Mouse (Mus musculus) CH12.LX (cell line): ENCODE data around the gene Gdf3. TPM values are rescaled to one million over a fixed set of nuclear protein-coding genes. Genes with fewer than 3 reads are reported as not detected.

Experiments used
- DNase-seq: peaks from one replicate; pipeline ENCODE4 v3.0.0-alpha.2; 2013; ENCODE audit errors: extremely low read depth
- H3K27ac ChIP-seq: 2 replicates; pipeline ENCODE4 v1.5.1; 2012; ENCODE audit warnings: low read depth, mild to moderate bottlenecking, control low read depth, moderate library complexity; ENCODE audit not compliant: insufficient read depth
- H3K27me3 ChIP-seq: replicated peaks from 2 replicates; pipeline ENCODE3; 2012; ENCODE audit warnings: inconsistent platforms
- H3K36me3 ChIP-seq, 2 experiments: replicated peaks in 1 of 2; 2 replicates each; pipeline versions ENCODE3 to v1.6.1; 2012; ENCODE audit warnings: inconsistent platforms in 1 of 2, low read length in 1 of 2, mild to moderate bottlenecking in 1 of 2, mixed read lengths in 1 of 2, moderate library complexity in 1 of 2; ENCODE audit not compliant: control insufficient read depth in 1 of 2, insufficient read depth in 1 of 2
- H3K4me1 ChIP-seq, 2 experiments: 2 replicates each; pipeline ENCODE4 v1.6.1; 2012; ENCODE audit warnings: inconsistent platforms in 1 of 2, moderate library complexity in 1 of 2; ENCODE audit not compliant: insufficient read depth in 2 of 2, control insufficient read depth in 1 of 2
- H3K4me2 ChIP-seq: 2 replicates; pipeline ENCODE4 v1.6.1; 2012; ENCODE audit warnings: low read depth, mild to moderate bottlenecking, control low read depth; ENCODE audit not compliant: poor library complexity, insufficient read depth, severe bottlenecking
- H3K4me3 ChIP-seq, 3 experiments: fragments of 150-350 bp in 1 of 3; sonication (generic) in 1 of 3; replicated peaks in 1 of 3; 2 replicates each; pipeline versions ENCODE3 to v1.5.1; 2011 to 2012; ENCODE audit warnings: low read depth in 2 of 3, low read length in 2 of 3, mild to moderate bottlenecking in 2 of 3, moderate library complexity in 2 of 3, control low read depth in 1 of 3, improper control_type of control experiment in 1 of 3, inconsistent platforms in 1 of 3, mixed read lengths in 1 of 3; ENCODE audit not compliant: poor library complexity in 1 of 3
- H3K79me2 ChIP-seq: replicated peaks from 2 replicates; pipeline ENCODE4 v1.6.1; 2012; ENCODE audit warnings: mild to moderate bottlenecking, moderate library complexity; ENCODE audit not compliant: control insufficient read depth, poor library complexity, insufficient read depth, severe bottlenecking; ENCODE audit errors: extremely low read depth
- H3K9ac ChIP-seq: 2 replicates; pipeline ENCODE4 v1.6.1; 2012; ENCODE audit warnings: low read depth, mild to moderate bottlenecking, control low read depth, moderate library complexity; ENCODE audit not compliant: insufficient read depth
- H3K9me3 ChIP-seq: replicated peaks from 2 replicates; pipeline ENCODE3; 2012; ENCODE audit warnings: low read length, inconsistent platforms, mixed read lengths
- BHLHE40 ChIP-seq: IDR thresholded peaks from 2 replicates; pipeline ENCODE4 v1.6.1; 2011; ENCODE audit warnings: mild to moderate bottlenecking, low read depth, low read length, improper control_type of control experiment
- CTCF ChIP-seq, 2 experiments: IDR thresholded peaks in 1 of 2; conservative IDR thresholded peaks in 1 of 2; 2 replicates each; pipeline ENCODE4 v1.5.1; 2011 to 2012; ENCODE audit warnings: low read depth in 2 of 2, low read length in 2 of 2, improper control_type of control experiment in 1 of 2, inconsistent platforms in 1 of 2, mild to moderate bottlenecking in 1 of 2, moderate library complexity in 1 of 2
- RAD21 ChIP-seq: IDR thresholded peaks from 2 replicates; pipeline ENCODE4 v1.6.1; 2011; ENCODE audit warnings: low read depth, mild to moderate bottlenecking, low read length, improper control_type of control experiment, moderate library complexity
- RCOR1 ChIP-seq: conservative IDR thresholded peaks from 2 replicates; pipeline ENCODE4 v1.6.1; 2012; ENCODE audit warnings: low read depth, mild to moderate bottlenecking, inconsistent platforms, low read length, improper control_type of control experiment
- SMC3 ChIP-seq: IDR thresholded peaks from 2 replicates; pipeline ENCODE4 v1.6.1; 2011; ENCODE audit warnings: low read depth, low read length, improper control_type of control experiment
- ZNF384 ChIP-seq: IDR thresholded peaks from 2 replicates; pipeline ENCODE4 v1.6.1; 2012; ENCODE audit warnings: low read depth, low read length, improper control_type of control experiment, inconsistent platforms
- dilution Hi-C: fragments of 300-500 bp; cut with MboI; formaldehyde crosslinking; loops from 2 replicates; pipeline ENCODE4 v1.14.3; 2020; ENCODE audit warnings: low sequenced_read_pairs; ENCODE audit not compliant: extremely low pct_unique_long_range_greater_than_20kb, extremely low pct_ligation_motif_present
- in situ Hi-C: fragments of 300-500 bp; cut with MboI; formaldehyde crosslinking; loops from 3 replicates; pipeline ENCODE4 v1.14.3; 2019; ENCODE audit warnings: low sequenced_read_pairs, low pct_ligation_motif_present, low pct_unique_long_range_greater_than_20kb, mixed read lengths
- polyA plus RNA-seq: library from polyadenylated mRNA; unstranded; fragments of >175 nt; gene quantifications from 2 replicates; pipeline ENCODE4 v1.2.1, GENCODE M21; 2012; ENCODE audit warnings: low read depth; ENCODE audit not compliant: insufficient read length
- total RNA-seq, 2 experiments: library from RNA; depleted of rRNA; stranded (reverse); fragments of 300-350 nt in 1 of 2; fragments of >200 nt in 1 of 2; gene quantifications; 2 replicates each; pipeline ENCODE4 v1.2.3; 2012 to 2014

Gdf3 gene
- total and polyA plus RNA-seq, 3 experiments, result not detected

GRCm38 (mm10) chr6:122556959-122557561, 52.8 kb downstream of the Gdf3 start:
- TF ChIP-seq CTCF (conservative IDR thresholded peaks at IDR 0.05 in 1 of 2, IDR thresholded peaks at IDR 0.05 in 1 of 2; ENCODE audit: low read depth in 2 of 2, low read length in 2 of 2) (peak; percentile 72 to 77), ZNF384 (peak; percentile 94), RAD21 (peak; percentile 51), SMC3 (peak; percentile 60), RCOR1 (no peak), BHLHE40 (peak; percentile 63)
- H3K9ac ChIP-seq, result no peak overlapping the region
- in situ Hi-C loops, result no loop called here
- DNase-seq, result peak; percentile 83
- H3K27me3 ChIP-seq, result no peaks in the 10 kb centered on the region
- H3K4me2 ChIP-seq, result peak overlapping the region; percentile 72
- no peak overlapping the region for H3K27ac ChIP-seq
- H3K79me2 ChIP-seq, result no peaks in the 10 kb centered on the region
- peak overlapping the region; percentile 35 to 76 (median 63) for H3K4me3 ChIP-seq
- dilution Hi-C loops, result no loop called here
- H3K9me3 ChIP-seq, result no peaks in the 10 kb centered on the region
- peaks cover 12 to 58% of the 10 kb centered on the region in 2 experiments for H3K4me1 ChIP-seq
- peaks cover 0 to 37% of the 10 kb centered on the region in 2 experiments for H3K36me3 ChIP-seq

Other genes starting within 250 kb of the Gdf3 start
- gene Rimklb, start 111.3 kb downstream of the Gdf3 start, total RNA-seq (2012; rRNA removed), result not detected in 2 replicates
- gene Rimklb, start 111.3 kb downstream of the Gdf3 start, total RNA-seq (2014; rRNA removed), result not detected in 2 replicates
- not detected in 2 replicates for gene Rimklb, start 111.3 kb downstream of the Gdf3 start, polyA plus RNA-seq
- gene Mfap5, start 104.2 kb downstream of the Gdf3 start, total RNA-seq (2012; rRNA removed), result 0.13 and 0.42 TPM in 2 replicates
- 0.15 TPM in 1 of 2 replicates, not detected in the other for gene Mfap5, start 104.2 kb downstream of the Gdf3 start, total RNA-seq (2014; rRNA removed)
- 0.16 TPM in 1 of 2 replicates, not detected in the other for gene Mfap5, start 104.2 kb downstream of the Gdf3 start, polyA plus RNA-seq
- gene Aicda, start 56.3 kb downstream of the Gdf3 start, total RNA-seq (2012; rRNA removed), result 5.4 and 6.4 TPM in 2 replicates
- 41.1 TPM in 2 replicates for gene Aicda, start 56.3 kb downstream of the Gdf3 start, total RNA-seq (2014; rRNA removed)
- gene Aicda, start 56.3 kb downstream of the Gdf3 start, polyA plus RNA-seq, result 33.3 and 36.6 TPM in 2 replicates
- gene Apobec1, start 7.6 kb downstream of the Gdf3 start, total RNA-seq (2012; rRNA removed), result 32.2 and 39.6 TPM in 2 replicates
- gene Apobec1, start 7.6 kb downstream of the Gdf3 start, total RNA-seq (2014; rRNA removed), result 42.6 and 46.2 TPM in 2 replicates
- 34.4 and 41.9 TPM in 2 replicates for gene Apobec1, start 7.6 kb downstream of the Gdf3 start, polyA plus RNA-seq
- not detected in 2 replicates for gene Dppa3, start 16.3 kb upstream of the Gdf3 start, total RNA-seq (2012; rRNA removed)
- gene Dppa3, start 16.3 kb upstream of the Gdf3 start, total RNA-seq (2014; rRNA removed), result not detected in 2 replicates
- not detected in 2 replicates for gene Dppa3, start 16.3 kb upstream of the Gdf3 start, polyA plus RNA-seq
- not detected in 2 replicates for gene Nanog, start 97.4 kb upstream of the Gdf3 start, total RNA-seq (2012; rRNA removed)
- gene Nanog, start 97.4 kb upstream of the Gdf3 start, total RNA-seq (2014; rRNA removed), result not detected in 2 replicates
- 0.12 and 0.27 TPM in 2 replicates for gene Nanog, start 97.4 kb upstream of the Gdf3 start, polyA plus RNA-seq
- 27.8 and 38.3 TPM in 2 replicates for gene Slc2a3, start 191.6 kb upstream of the Gdf3 start, total RNA-seq (2012; rRNA removed)
- 29.7 and 32.4 TPM in 2 replicates for gene Slc2a3, start 191.6 kb upstream of the Gdf3 start, total RNA-seq (2014; rRNA removed)
- 23.7 and 28.8 TPM in 2 replicates for gene Slc2a3, start 191.6 kb upstream of the Gdf3 start, polyA plus RNA-seq
- gene Foxj2, start 209.8 kb upstream of the Gdf3 start, total RNA-seq (2012; rRNA removed), result 2.5 and 2.7 TPM in 2 replicates
- 1.8 and 1.9 TPM in 2 replicates for gene Foxj2, start 209.8 kb upstream of the Gdf3 start, total RNA-seq (2014; rRNA removed)
- gene Foxj2, start 209.8 kb upstream of the Gdf3 start, polyA plus RNA-seq, result 4.6 and 5.4 TPM in 2 replicates
- gene C3ar1, start 246.1 kb upstream of the Gdf3 start, total RNA-seq (2012; rRNA removed), result 0.89 and 1.1 TPM in 2 replicates
- 1.4 and 1.6 TPM in 2 replicates for gene C3ar1, start 246.1 kb upstream of the Gdf3 start, total RNA-seq (2014; rRNA removed)
- 4.7 TPM in 2 replicates for gene C3ar1, start 246.1 kb upstream of the Gdf3 start, polyA plus RNA-seq